Mouse (Mus musculus) ES-E14 (cell line): ENCODE results near the gene Setd7.

Experiments
- CHD2 ChIP-seq: IDR thresholded peaks from 2 replicates; pipeline ENCODE4 v1.6.1; 2014; ENCODE audit warnings: mild to moderate bottlenecking, low read depth, low read length, inconsistent platforms
- HCFC1 ChIP-seq: IDR thresholded peaks from 2 replicates; pipeline ENCODE4 v1.6.1; 2012; ENCODE audit warnings: low read length, inconsistent platforms, borderline replicate concordance; ENCODE audit not compliant: insufficient read depth
- ZC3H11A ChIP-seq: IDR thresholded peaks from 2 replicates; pipeline ENCODE4 v1.6.1; 2012; ENCODE audit warnings: low read depth, mild to moderate bottlenecking, inconsistent platforms, low read length, borderline replicate concordance
- ZNF384 ChIP-seq: IDR thresholded peaks from 2 replicates; pipeline ENCODE4 v1.6.1; 2012; ENCODE audit warnings: low read depth, low read length, inconsistent platforms

DNA sequence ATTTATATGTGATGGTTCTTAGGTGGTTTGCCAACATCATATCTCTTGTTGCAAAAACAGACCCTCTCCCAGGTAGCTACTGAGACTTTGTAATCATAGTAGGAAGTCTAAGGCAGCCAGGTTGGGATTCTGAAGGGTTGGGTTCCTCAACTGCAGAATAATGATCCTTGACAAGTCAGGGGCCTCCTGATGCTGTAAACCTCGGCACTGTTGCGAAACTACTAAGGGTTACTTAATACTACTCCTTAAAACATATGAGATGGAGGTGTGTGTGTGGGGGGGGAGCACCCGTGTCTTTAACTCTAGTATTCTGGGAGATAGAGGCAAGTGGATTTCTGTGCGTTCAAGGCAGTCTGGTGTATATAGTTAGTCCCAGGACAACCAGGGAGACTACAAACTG is 75.3 kb downstream of the Setd7 start:
- no peak for TF ChIP-seq CHD2
- no peak for TF ChIP-seq ZNF384
- no peak for TF ChIP-seq ZC3H11A
- no peak for TF ChIP-seq HCFC1
